In the genomic region with DNA sequence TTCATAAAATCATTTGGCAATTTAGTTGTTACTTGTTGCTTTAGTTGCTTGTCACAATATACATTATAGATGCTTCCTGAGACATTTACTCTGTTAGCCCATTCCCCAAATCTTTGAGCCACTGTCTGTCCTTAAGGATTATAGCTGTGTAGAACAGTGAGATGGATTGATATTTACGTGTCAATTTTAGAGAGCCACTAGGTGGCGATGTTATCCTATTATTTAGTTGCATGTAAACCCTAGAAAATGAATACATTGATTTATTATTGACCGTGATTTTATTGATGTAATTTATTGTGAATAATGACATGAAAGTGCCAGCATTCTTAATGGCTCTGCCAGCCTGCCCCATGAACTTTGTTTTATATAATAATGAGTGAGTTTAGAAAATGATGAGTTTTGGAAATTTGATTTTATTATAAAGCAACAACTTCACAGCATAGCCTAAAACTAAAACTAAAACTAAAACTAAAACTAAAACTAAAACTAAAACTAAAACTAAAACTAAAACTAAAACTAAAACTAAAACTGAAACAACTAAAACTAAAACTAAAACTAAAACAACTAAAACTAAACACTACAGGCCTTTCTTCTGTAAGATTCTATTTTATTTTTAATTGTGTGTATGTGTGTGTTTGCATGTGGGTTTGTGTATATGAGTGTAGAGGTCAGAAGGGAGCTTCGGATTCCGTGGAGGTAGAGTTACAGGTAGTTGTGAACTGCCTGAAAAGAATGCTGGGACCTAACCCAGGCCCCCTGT, we compare ENCODE assay signal across 8 mouse cellular contexts.
DNase-seq lines count a peak whose midpoint lies in the region; ATAC-seq and TF ChIP-seq lines count a peak whose summit lies in the region.

No protein-coding gene starts in this region.

- no peaks in the 10 kb centered on the region for H3K9me3 ChIP-seq in hindbrain, embryonic 15.5 days

- peak; percentile 31 to 90 for DNase-seq in frontal cortex, adult 2 months (ENCODE audit: extremely low spot score in 1 of 2, low spot score in 1 of 2)
- DNase-seq in frontal cortex, postnatal 14 days (ENCODE audit: low spot score in 2 of 2), result no peak
- DNase-seq in spleen, adult 2 months (ENCODE audit: low read depth in 1 of 2, low spot score in 2 of 2), result peak; percentile 19 to 21
- DNase-seq in spleen, adult 12 weeks (ENCODE audit: low spot score), result no peak
- peak; percentile 84 for DNase-seq in cerebellum, adult 9-10 months
- DNase-seq in lung, postnatal 14 days, result peak; percentile 74
- DNase-seq in spleen, postnatal 36 days (ENCODE audit: low spot score in 2 of 2), result peak; percentile 9 to 31

- no peaks in the 10 kb centered on the region for H3K27me3 ChIP-seq in spleen, adult 2 months (ENCODE audit: control insufficient read depth, insufficient read depth, low read length)
- H3K27me3 ChIP-seq in hindbrain, embryonic 15.5 days, result no peaks in the 10 kb centered on the region

- WGBS in spleen, adult 2 months, result 24% methylated on average over 5 of the region's 5 CpGs
- WGBS in hindbrain, embryonic 15.5 days, result 18% methylated on average over 5 of the region's 5 CpGs

- H3K4me1 ChIP-seq in spleen, adult 2 months (ENCODE audit: control insufficient read depth, insufficient read depth, insufficient read length), result no peaks in the 10 kb centered on the region
- no peaks in the 10 kb centered on the region for H3K4me1 ChIP-seq in hindbrain, embryonic 15.5 days (replicated peaks)

- no peak overlapping the region for H3K9ac ChIP-seq in hindbrain, embryonic 15.5 days

- no peak for TF ChIP-seq POLR2A in spleen, adult 2 months (IDR thresholded peaks at IDR 0.05; ENCODE audit: low read depth, low read length)

- no peak for TF ChIP-seq CTCF in spleen, adult 2 months (IDR thresholded peaks at IDR 0.05; ENCODE audit: extremely low read depth, insufficient read depth, insufficient read length, insufficient replicate concordance)

- H3K27ac ChIP-seq in spleen, adult 2 months (ENCODE audit: insufficient read depth, low read length), result no peak overlapping the region
- no peak overlapping the region for H3K27ac ChIP-seq in hindbrain, embryonic 15.5 days (replicated peaks)

- H3K4me3 ChIP-seq in spleen, adult 2 months (ENCODE audit: extremely low read depth, insufficient read depth, insufficient read length), result no peak overlapping the region
- no peak overlapping the region for H3K4me3 ChIP-seq in hindbrain, embryonic 15.5 days

- H3K4me2 ChIP-seq in hindbrain, embryonic 15.5 days, result no peak overlapping the region

- H3K36me3 ChIP-seq in spleen, adult 2 months (ENCODE audit: control insufficient read depth, insufficient read depth, low read length), result no peaks in the 10 kb centered on the region
- no peaks in the 10 kb centered on the region for H3K36me3 ChIP-seq in hindbrain, embryonic 15.5 days

- ATAC-seq in hindbrain, embryonic 15.5 days (ENCODE audit: low FRiP score, low read depth), result 0 out of 2 replicates have a peak, but pooled peaks have one; percentile 27

Comparison
In these comparisons a context has a peak if more than half of its experiments do, and no peak if none do; other contexts are left out.
1. DNase-seq: peak in frontal cortex, adult 2 months (2 of 2), spleen, adult 2 months (2 of 2), cerebellum, adult 9-10 months (single experiment), lung, postnatal 14 days (single experiment) and spleen, postnatal 36 days (2 of 2); none in frontal cortex, postnatal 14 days (0 of 2) and spleen, adult 12 weeks (single experiment).